Mouse (Mus musculus) intestine, postnatal 0 days (tissue): ENCODE results near the gene Gm12695. TPM values are rescaled to one million over a fixed set of nuclear protein-coding genes. Genes with fewer than 3 reads are reported as not detected.

Experiments
- ATAC-seq: fragments of 200-750 bp; cut with Nextera tagmentation; 2 replicates; pipeline ENCODE4 v1.8.0; 2017; ENCODE audit warnings: mild to moderate bottlenecking, moderate TSS enrichment, moderate library complexity
- H3K27ac ChIP-seq: fragments of 300-500 bp; sonication (generic); 2 replicates; pipeline ENCODE4 v1.5.1; 2014; ENCODE audit warnings: mild to moderate bottlenecking, low read depth, low read length, moderate library complexity
- H3K27me3 ChIP-seq: fragments of 300-500 bp; sonication (generic); replicated peaks from 2 replicates; pipeline ENCODE4 v1.6.1; 2014; ENCODE audit warnings: low read length, mixed read lengths; ENCODE audit not compliant: control insufficient read depth, insufficient read depth
- H3K36me3 ChIP-seq: fragments of 300-500 bp; sonication (generic); 2 replicates; pipeline ENCODE4 v1.6.1; 2014; ENCODE audit warnings: mild to moderate bottlenecking, moderate library complexity; ENCODE audit not compliant: control insufficient read depth, insufficient read depth
- H3K4me1 ChIP-seq: fragments of 300-500 bp; sonication (generic); replicated peaks from 2 replicates; pipeline ENCODE4 v1.6.1; 2014; ENCODE audit warnings: antibody characterized with exemption, low read length, mixed read lengths; ENCODE audit not compliant: control insufficient read depth, insufficient read depth
- H3K4me2 ChIP-seq: fragments of 300-500 bp; sonication (generic); replicated peaks from 2 replicates; pipeline ENCODE4 v1.6.1; 2014; ENCODE audit warnings: low read depth, mild to moderate bottlenecking, moderate library complexity
- H3K4me3 ChIP-seq: fragments of 300-500 bp; sonication (generic); 2 replicates; pipeline ENCODE4 v1.5.1; 2014; ENCODE audit warnings: low read depth, low read length
- H3K9ac ChIP-seq: fragments of 300-500 bp; sonication (generic); 2 replicates; pipeline ENCODE4 v1.6.1; 2014; ENCODE audit warnings: mild to moderate bottlenecking, low read depth, low read length
- H3K9me3 ChIP-seq: fragments of 300-500 bp; sonication (generic); 2 replicates; pipeline ENCODE4 v1.6.1; 2016; ENCODE audit warnings: mixed run types; ENCODE audit not compliant: control insufficient read depth
- CTCF ChIP-seq: sonication (generic); IDR thresholded peaks from 2 replicates; pipeline ENCODE4 v1.5.1; 2016; ENCODE audit warnings: low read depth, mild to moderate bottlenecking, control low read depth, antibody characterized with exemption, moderate library complexity
- WGBS: fragments of 180-500 bp; shearing (Covaris S2); extraction: QIAGEN DNeasy Blood & Tissue Kit; methylation state at CpG from one replicate; pipeline ENCODE4 v1.1.7; 2014; 5-methylcytosine and 5-hydroxymethylcytosine counted together
- polyA plus RNA-seq: library from polyadenylated mRNA; unstranded; fragments of >200 nt; fragmentation: Nextera tagmentation; extraction: Ambion mirVana; gene quantifications from 2 replicates; pipeline ENCODE4 v1.2.1, GENCODE M21; 2015

Gm12695 gene
- polyA plus RNA-seq, 1 experiment from 2014 or later = not detected

- H3K27me3 ChIP-seq = no peaks in the 10 kb centered on the region
- no peaks in the 10 kb centered on the region for H3K9me3 ChIP-seq
- H3K4me1 ChIP-seq = no peaks in the 10 kb centered on the region
- TF ChIP-seq CTCF = no peak
- H3K4me3 ChIP-seq = no peak overlapping the region
- no peak overlapping the region for H3K9ac ChIP-seq
- no peaks in the 10 kb centered on the region for H3K36me3 ChIP-seq
- H3K27ac ChIP-seq = no peak overlapping the region
- no peak for ATAC-seq
- 68% methylated on average over 4 of the region's 4 CpGs for WGBS
- no peak overlapping the region for H3K4me2 ChIP-seq
These were observed 55.7 kb downstream of the Gm12695 start for GRCm38 (mm10) chr4:96729256-96729655.

- Histone ChIP-seq H3K27me3 (no peaks in the 10 kb centered on the region), H3K4me3 (no peak overlapping the region), H3K36me3 (no peaks in the 10 kb centered on the region), H3K4me1 (no peaks in the 10 kb centered on the region), H3K9ac (no peak overlapping the region), H3K27ac (no peak overlapping the region), H3K9me3 (no peaks in the 10 kb centered on the region), H3K4me2 (no peak overlapping the region)
- TF ChIP-seq CTCF = no peak
- ATAC-seq = no peak
- 60% methylated on average over 3 of the region's 3 CpGs for WGBS
These were observed 56.8 kb downstream of the Gm12695 start for GRCm38 (mm10) chr4:96728211-96728610.

DNA sequence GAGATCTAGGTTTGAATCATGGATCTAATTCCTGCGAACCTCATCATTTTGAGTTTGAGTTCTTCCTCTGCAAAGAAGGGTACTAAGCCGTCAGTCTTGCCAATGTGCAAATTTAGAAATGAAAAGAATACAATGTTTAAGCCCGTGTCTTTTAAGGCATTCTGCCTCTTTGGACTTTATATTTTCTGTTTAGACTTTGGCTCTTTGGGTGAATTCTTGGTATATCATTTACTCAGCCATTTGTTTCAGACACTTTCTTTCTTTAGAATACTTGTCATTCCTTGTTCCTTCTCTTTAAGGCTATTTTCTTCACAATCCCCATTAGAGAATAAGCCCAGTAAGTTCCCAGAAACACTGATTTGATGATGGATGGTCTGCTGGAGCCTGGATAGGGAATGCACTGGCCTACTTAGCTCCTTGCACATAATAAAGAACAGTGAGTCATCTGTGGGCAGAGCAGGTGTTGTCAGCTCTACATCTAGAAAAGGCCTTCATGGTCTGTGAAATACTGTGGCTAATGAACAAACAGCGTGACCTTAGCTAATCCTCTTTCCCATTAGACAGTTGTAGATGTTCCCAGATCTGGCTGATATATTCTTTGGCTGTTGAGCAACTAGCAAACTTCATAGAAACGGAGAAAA is 59.5 kb downstream of the Gm12695 start:
- TF ChIP-seq CTCF = no peak
- Histone ChIP-seq H3K9ac (no peak overlapping the region), H3K4me1 (no peaks in the 10 kb centered on the region), H3K4me2 (no peak overlapping the region), H3K27me3 (no peaks in the 10 kb centered on the region), H3K9me3 (no peaks in the 10 kb centered on the region), H3K27ac (no peak overlapping the region), H3K36me3 (no peaks in the 10 kb centered on the region), H3K4me3 (no peak overlapping the region)
- WGBS = 76% methylated on average over 5 of the region's 5 CpGs
- no peak for ATAC-seq

- no peaks in the 10 kb centered on the region for H3K36me3 ChIP-seq
- H3K4me1 ChIP-seq = no peaks in the 10 kb centered on the region
- TF ChIP-seq CTCF = no peak
- no peak overlapping the region for H3K4me3 ChIP-seq
- no peaks in the 10 kb centered on the region for H3K27me3 ChIP-seq
- no peak overlapping the region for H3K27ac ChIP-seq
- WGBS = 86% methylated on average over 2 of the region's 2 CpGs
- no peaks in the 10 kb centered on the region for H3K9me3 ChIP-seq
- H3K4me2 ChIP-seq = no peak overlapping the region
- ATAC-seq = no peak
- no peak overlapping the region for H3K9ac ChIP-seq
These were observed 62.7 kb downstream of the Gm12695 start for GRCm38 (mm10) chr4:96722301-96722700.

GRCm38 (mm10) chr4:96718977-96719966 is 65.7 kb downstream of the Gm12695 start:
- Histone ChIP-seq H3K27me3 (no peaks in the 10 kb centered on the region), H3K4me3 (no peak overlapping the region), H3K9ac (no peak overlapping the region), H3K27ac (no peak overlapping the region), H3K36me3 (no peaks in the 10 kb centered on the region), H3K9me3 (no peaks in the 10 kb centered on the region), H3K4me2 (no peak overlapping the region), H3K4me1 (no peaks in the 10 kb centered on the region)
- 0 out of 2 replicates have a peak, but pooled peaks have one; percentile 31 for ATAC-seq
- 50% methylated on average over 4 of the region's 4 CpGs for WGBS
- TF ChIP-seq CTCF = peak; percentile 23

GRCm38 (mm10) chr4:96718503-96718902 is 66.5 kb downstream of the Gm12695 start:
- no peaks in the 10 kb centered on the region for H3K36me3 ChIP-seq
- no peak overlapping the region for H3K9ac ChIP-seq
- no peak for TF ChIP-seq CTCF
- no peaks in the 10 kb centered on the region for H3K27me3 ChIP-seq
- H3K4me3 ChIP-seq = no peak overlapping the region
- no peaks in the 10 kb centered on the region for H3K9me3 ChIP-seq
- no peaks in the 10 kb centered on the region for H3K4me1 ChIP-seq
- ATAC-seq = no peak
- H3K27ac ChIP-seq = no peak overlapping the region
- no peak overlapping the region for H3K4me2 ChIP-seq
